Mouse (Mus musculus) C2C12 (cell line): Measurements from ENCODE around the gene Creld1.

Experiments
- CEBPB ChIP-seq: IDR thresholded peaks from one replicate; pipeline ENCODE4 v1.6.1; 2011; ENCODE audit warnings: low read depth, mild to moderate bottlenecking, control low read depth, moderate library complexity
- CTCF ChIP-seq: IDR thresholded peaks from one replicate; pipeline ENCODE4 v1.5.1; 2011; ENCODE audit not compliant: control insufficient read depth, insufficient read depth, insufficient read length
- FOSL1 ChIP-seq: IDR thresholded peaks from one replicate; pipeline ENCODE4 v1.8.0; 2011; ENCODE audit warnings: mild to moderate bottlenecking, low read length; ENCODE audit not compliant: poor library complexity, insufficient read depth, severe bottlenecking
- MAX ChIP-seq: IDR thresholded peaks from one replicate; pipeline ENCODE4 v1.6.1; 2011; ENCODE audit warnings: mild to moderate bottlenecking, control low read depth
- MYOD1 ChIP-seq: IDR thresholded peaks from one replicate; pipeline ENCODE4 v1.6.1; 2011; ENCODE audit warnings: low read depth; ENCODE audit not compliant: control insufficient read depth, insufficient read length
- USF1 ChIP-seq: IDR thresholded peaks from one replicate; pipeline ENCODE4 v1.6.1; 2011; ENCODE audit warnings: low read depth, mild to moderate bottlenecking, control low read depth, moderate library complexity

- TF ChIP-seq FOSL1, result no peak
- no peak for TF ChIP-seq CTCF
- no peak for TF ChIP-seq MAX
- TF ChIP-seq CEBPB, result no peak
- TF ChIP-seq MYOD1, result no peak
- no peak for TF ChIP-seq USF1
These were observed 42.4 kb upstream of the Creld1 start for GRCm38 (mm10) chr6:113440686-113441085.
